21 mouse cellular contexts compared by ENCODE assay signal in the genomic region with DNA sequence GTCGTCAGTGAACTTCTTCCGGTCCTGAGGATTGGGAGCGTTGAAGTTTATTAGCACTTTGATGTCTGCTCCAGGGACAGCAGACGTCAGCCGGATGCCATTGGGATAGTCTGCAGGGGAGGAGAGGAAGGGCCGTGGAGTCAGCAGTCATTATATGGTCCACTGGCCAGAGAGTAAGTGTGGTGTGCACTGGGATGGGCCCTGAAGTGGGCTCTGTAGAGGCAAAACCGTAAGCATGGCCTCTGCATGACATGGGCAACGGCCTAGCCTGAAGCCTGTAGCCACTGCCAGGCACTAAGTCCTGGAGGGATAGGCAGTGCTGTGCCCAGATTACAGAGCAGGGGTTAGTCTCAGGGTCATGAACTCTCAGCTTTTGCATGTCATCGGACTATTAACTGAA.
DNase-seq lines count a peak whose midpoint lies in the region; ATAC-seq lines count a peak whose summit lies in the region.
"Had no signal": no experiment of that assay in that cellular context is flagged by ENCODE, and none has a peak within 500 bp of the region (broad histone marks: within the 10 kb centered on the region; RNA-seq: fewer than 3 reads in every experiment).

No protein-coding gene starts in this region.

- no peak overlapping the region for H3K9ac ChIP-seq in kidney, embryonic 14.5 days (ENCODE audit: low read depth, low read length)
- no peak overlapping the region; the same call in 1 of the 2 replicates for H3K9ac ChIP-seq in kidney, embryonic 16.5 days (replicated peaks; ENCODE audit: low read length)
- H3K9ac ChIP-seq: embryonic facial prominence, embryonic 13.5 days; embryonic facial prominence, embryonic 15.5 days; forebrain, embryonic 12.5 days had no signal

- peak; percentile 56; the same call in 1 of the 2 replicates for ATAC-seq in kidney, embryonic 14.5 days (ENCODE audit: low FRiP score, low TSS enrichment)
- peak; percentile 60 for ATAC-seq in kidney, embryonic 16.5 days (ENCODE audit: low FRiP score, low TSS enrichment)
- ATAC-seq: forebrain, embryonic 14.5 days; forebrain, embryonic 16.5 days had no signal

- H3K27ac ChIP-seq in kidney, embryonic 14.5 days (ENCODE audit: low read depth, low read length), result no peak overlapping the region
- H3K27ac ChIP-seq in kidney, embryonic 16.5 days (ENCODE audit: low read length), result no peak overlapping the region
- H3K27ac ChIP-seq: embryonic facial prominence, embryonic 13.5 days; embryonic facial prominence, embryonic 15.5 days; forebrain, embryonic 10.5 days; forebrain, embryonic 12.5 days had no signal

- H3K27me3 ChIP-seq in kidney, embryonic 14.5 days (ENCODE audit: control insufficient read depth, insufficient read depth, low read length), result no peaks in the 10 kb centered on the region
- no peaks in the 10 kb centered on the region for H3K27me3 ChIP-seq in kidney, embryonic 16.5 days (ENCODE audit: insufficient read depth, low read length)
- H3K27me3 ChIP-seq: embryonic facial prominence, embryonic 13.5 days; embryonic facial prominence, embryonic 15.5 days; forebrain, embryonic 12.5 days had no signal

- no peak overlapping the region for H3K4me2 ChIP-seq in kidney, embryonic 14.5 days (replicated peaks; ENCODE audit: low read depth, low read length)
- no peak overlapping the region for H3K4me2 ChIP-seq in kidney, embryonic 16.5 days (replicated peaks; ENCODE audit: low read depth, low read length)
- H3K4me2 ChIP-seq: embryonic facial prominence, embryonic 13.5 days; embryonic facial prominence, embryonic 15.5 days; forebrain, embryonic 12.5 days had no signal

- no peaks in the 10 kb centered on the region for H3K9me3 ChIP-seq in kidney, embryonic 14.5 days (ENCODE audit: control insufficient read depth, low read length)
- H3K9me3 ChIP-seq in kidney, embryonic 16.5 days (ENCODE audit: low read length), result no peaks in the 10 kb centered on the region
- H3K9me3 ChIP-seq: embryonic facial prominence, embryonic 13.5 days; embryonic facial prominence, embryonic 15.5 days; forebrain, embryonic 10.5 days; forebrain, embryonic 12.5 days had no signal

- H3K4me1 ChIP-seq in kidney, embryonic 14.5 days (ENCODE audit: control insufficient read depth, insufficient read depth, low read length), result 0 out of 2 replicates have a peak, but pooled peaks cover 3% of the 10 kb centered on the region
- H3K4me1 ChIP-seq in kidney, embryonic 16.5 days (ENCODE audit: insufficient read depth, low read length), result peaks cover 5% of the 10 kb centered on the region; the same call in 1 of the 2 replicates
- H3K4me1 ChIP-seq: embryonic facial prominence, embryonic 13.5 days; embryonic facial prominence, embryonic 15.5 days; forebrain, embryonic 10.5 days; forebrain, embryonic 12.5 days had no signal

- WGBS in kidney, embryonic 14.5 days, result 34% methylated on average over 9 of the region's 9 CpGs
- WGBS in kidney, embryonic 16.5 days, result 34% methylated on average over 9 of the region's 9 CpGs

- no peak for DNase-seq in kidney, postnatal 14 days
- no peak for DNase-seq in kidney, postnatal 4 days
- DNase-seq: adrenal gland, adult 2 months; adrenal gland, postnatal 10 days; adrenal gland, postnatal 25 days; cerebellum, adult 11 months; cerebellum, adult 18-20 months; cerebellum, adult 8-10 months; cerebellum, adult 9-11 months; cerebellum, postnatal 14 days; cerebellum, postnatal 36 days; embryo, embryonic 11 days had no signal

- peaks cover 70% of the 10 kb centered on the region for H3K36me3 ChIP-seq in kidney, embryonic 14.5 days (ENCODE audit: control insufficient read depth, insufficient read depth, low read length)
- H3K36me3 ChIP-seq in kidney, embryonic 16.5 days (ENCODE audit: insufficient read depth, low read length), result peaks cover 82% of the 10 kb centered on the region

- no peak overlapping the region for H3K4me3 ChIP-seq in kidney, embryonic 14.5 days (ENCODE audit: low read length)
- no peak overlapping the region for H3K4me3 ChIP-seq in kidney, embryonic 16.5 days (ENCODE audit: low read length)
- H3K4me3 ChIP-seq: embryonic facial prominence, embryonic 13.5 days; embryonic facial prominence, embryonic 15.5 days; erythroblast, embryonic 14.5 days; forebrain, embryonic 10.5 days; forebrain, embryonic 12.5 days had no signal
